Mouse (Mus musculus) kidney, adult 18-20 months (tissue): Measurements from ENCODE around the gene Fut7.

ENCODE experiments used
- DNase-seq: peaks from one replicate; pipeline ENCODE4 v3.0.0; 2021

The Fut7 gene

DNA sequence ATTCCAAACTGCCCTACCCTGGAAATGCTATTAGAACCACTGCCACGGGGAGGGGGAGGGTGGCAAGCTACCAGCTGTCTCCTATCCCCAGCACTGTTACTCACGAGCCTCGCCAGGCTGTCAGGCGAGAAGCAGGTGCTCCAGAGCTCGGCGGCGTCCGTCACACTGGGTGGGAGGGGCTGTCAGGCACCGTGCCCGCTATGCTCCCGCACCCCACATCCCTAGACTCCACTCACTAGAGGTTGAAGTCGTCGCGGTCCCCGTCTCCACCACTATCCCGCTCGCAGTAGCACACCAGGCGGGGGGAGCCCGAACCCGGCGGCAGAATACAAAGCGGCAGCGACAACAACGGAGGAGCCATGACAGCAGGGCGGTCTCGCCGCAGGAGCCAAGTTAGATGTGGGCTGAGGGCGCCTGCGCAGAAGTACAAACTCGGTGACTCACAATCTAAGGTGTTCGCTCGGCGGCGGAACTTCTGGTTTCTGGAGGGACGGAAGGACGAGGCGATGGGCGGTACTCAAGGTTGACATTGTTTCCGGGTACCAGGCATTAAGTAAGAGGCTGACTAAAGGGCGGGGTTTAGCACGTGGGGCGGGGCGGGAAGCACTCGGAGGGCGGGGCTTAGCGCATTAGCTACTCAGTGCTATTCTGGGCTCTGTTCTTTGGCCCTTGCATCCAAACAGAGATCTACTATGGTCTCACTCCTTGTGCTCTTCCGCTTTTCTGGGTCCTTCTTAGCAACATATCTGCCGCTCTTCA, 37.7 kb downstream of the Fut7 start, which contains the start of gene Paxx:
Gene Paxx, minus strand, starts transcription at position 544 of the 759 bp plus-strand sequence.
- peak; percentile 93 for DNase-seq

DNA sequence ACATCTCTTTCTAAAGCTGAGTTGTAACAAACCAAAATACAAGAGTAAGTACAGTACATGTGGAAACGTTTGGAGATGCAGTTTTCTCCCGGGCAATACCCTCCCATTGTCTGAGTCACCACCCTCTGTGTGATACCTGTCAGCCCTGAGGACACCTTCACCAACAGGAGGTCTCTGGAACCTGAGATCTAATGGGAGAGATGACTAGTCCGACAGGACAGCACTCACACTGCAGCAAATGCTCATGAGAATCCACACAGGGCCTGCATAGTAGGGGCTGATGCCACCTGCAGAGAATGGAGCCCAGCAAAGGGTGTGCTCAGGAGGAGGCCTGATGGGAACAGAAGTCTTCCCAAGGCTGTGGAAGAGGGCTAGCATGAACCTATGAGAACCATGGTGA, 38.3 kb downstream of the Fut7 start:
- DNase-seq = no peak

DNA sequence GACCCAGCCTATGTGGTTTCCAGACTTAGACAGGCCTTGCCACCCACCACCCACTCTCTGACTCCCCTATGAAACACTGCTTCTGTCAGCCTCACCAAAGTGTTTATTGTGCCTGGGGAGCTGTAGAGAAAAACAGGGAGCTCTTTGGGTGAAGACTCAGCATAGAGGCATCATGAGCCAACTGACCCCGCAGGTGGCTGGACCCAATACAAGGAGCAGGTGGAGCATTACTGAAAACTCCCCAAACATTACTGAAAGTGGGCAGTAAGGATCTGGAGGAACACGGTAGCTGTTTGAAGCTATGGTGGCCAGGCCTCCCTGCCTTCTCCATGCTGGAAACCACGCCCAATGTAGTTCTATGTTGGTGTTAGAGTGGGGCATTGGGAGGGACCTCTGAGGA, 40.6 kb downstream of the Fut7 start:
- no peak for DNase-seq

DNA sequence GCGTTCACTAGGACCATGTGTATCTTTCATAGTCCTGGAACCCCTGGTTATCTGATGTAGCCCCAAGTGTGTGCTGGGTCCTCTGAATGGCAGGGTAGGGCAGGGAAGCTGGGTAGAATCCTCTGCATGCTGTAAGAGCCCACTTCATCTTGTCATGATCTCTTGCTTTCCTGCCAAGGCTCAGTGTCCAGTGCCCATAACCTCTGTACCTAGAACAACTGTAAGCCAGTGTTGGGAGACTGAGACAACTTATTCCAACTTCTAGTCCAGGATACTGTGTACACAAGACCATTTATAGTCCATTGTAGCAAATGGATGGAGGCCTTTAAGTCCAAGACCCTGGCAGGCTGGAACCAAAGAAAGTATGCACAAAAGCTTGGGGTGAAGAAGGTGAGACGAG, 42.2 kb downstream of the Fut7 start:
- no peak for DNase-seq

DNA sequence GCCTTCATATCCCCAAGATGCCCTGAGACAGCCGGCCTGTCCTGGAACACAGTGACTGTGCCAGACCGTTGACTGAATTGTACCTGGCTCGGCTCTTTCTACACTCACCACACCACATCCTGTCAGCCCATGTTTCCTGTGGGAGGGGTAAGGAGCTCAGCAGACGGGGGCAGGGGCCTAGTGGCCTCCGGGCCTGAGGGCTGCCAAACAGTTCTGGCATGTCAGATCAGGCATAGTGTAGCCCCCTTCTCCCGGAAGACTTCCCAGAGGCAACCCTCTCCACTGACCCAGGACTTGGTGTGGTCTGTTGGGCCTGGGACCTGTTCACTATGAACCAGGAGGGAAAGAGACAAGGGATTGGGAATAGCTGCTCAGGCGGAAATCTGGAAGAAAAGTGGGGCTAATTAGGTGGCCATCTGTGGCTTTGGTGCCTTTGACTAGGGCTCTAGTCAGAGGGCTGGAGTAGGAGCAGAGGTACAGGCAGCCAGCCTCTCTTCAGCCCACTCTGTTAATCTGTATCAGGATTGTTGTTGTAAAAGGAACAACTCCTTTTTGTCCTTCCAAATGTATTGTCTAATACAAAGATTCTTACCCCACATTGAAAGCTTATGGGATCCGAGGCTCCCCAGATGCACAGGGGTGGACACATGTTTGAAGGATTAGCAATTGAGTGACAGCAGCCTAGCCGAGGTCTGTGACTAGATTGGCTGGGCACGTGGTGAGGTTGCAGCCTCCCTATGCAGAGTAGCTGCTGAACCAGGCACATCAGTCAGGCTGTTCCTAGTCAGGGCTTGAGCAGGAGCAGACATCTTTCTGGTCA, 43.0 kb downstream of the Fut7 start:
- no peak for DNase-seq

DNA sequence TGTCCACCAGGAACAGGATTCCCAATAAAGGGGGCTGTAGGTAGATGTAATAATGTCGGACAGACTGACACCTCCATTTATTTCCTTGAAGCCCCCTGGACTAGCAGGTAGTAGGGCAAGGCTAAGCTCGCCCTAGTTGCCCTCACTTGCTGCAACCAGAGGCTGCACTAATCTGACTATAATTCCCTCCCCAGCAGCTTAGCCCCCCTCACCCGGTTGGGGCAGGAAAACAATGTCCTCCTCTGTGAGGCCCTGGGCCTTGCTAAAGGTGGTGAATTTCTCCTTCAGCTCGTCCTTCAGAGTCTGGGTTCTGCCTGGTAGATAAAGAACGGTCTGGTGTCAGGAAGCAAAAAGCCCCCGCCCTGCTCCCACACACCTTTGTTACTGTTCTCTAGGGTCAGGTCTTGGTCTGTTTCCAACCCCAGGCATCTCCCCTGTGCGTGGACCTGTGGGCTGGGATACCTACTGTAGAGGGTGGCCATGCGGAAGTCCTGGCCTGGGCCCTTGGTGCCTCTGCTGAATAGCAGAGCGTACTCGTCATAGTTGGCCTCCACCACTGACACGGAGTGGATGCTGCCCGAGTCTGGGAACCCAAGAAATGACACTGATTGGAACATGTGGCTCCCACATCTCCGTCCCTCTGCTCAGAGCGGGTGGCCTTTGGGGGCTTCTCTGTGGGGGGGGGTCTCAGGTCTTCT, 44.7 kb downstream of the Fut7 start:
- DNase-seq = no peak

DNA sequence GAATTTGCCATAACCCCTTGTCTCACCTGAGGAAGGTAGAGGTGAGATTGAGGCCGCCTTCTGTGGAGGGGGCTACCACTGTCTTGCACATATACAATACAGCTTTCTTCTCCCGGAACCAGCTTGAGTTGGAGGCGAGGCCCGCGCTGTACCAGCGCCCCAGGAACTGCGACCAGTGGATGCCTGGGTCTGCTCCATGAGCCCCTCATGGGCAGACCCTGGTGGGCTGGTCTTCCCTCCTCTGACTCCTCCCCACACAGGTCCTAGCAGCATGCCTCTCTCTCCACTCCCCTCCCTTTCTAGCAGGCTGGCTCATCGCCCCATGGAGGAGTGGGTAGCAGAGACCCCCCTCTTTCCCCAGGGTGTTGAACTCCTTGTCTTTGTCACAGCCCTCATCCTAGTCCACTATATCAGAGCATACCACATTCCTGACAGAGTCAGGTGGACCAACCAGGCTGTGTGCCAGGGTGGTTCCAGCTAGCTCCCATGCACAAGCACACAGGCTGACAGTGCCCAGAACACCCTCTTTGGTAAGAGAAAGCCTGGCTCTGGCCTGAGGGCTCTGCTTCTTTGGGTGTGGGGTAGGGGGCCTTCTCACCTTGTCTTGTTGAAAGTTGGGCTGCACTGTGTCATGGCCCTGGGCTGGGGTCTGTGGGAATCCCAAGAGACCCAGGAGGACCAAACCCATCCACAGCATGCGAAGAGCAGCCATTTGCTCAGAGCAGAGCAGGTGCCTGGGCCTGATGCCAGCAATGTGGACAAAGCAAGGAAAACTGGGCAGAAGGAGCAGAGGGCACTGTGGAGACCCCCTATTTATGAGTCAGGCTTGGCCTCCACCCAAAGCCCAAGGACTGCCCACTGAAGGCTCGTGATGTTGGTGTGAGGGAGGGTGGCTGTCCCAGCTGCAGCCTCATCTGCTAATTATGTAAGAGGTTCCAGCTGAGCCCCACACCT, 46.2 kb downstream of the Fut7 start:
- peak; percentile 57 for DNase-seq

DNA sequence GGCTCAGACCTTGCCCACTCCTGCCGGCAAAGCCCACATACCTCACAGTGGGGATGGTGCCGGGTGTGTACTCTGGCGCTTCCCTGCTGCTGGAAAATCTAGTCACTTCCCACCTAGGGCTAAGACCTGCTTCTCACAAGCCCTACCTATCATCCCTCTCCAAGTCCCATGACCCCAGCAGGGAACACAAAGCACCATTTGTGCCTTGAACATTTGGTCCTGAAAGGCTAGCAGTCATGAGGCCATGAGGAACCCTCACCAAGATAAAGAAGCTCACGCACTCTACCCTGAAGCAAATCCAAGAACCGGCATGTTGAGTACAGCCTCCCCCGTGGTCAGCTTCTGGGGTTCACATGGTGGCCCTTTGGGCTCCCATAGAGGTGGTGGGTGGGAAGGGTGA, 46.9 kb downstream of the Fut7 start, which contains the start of gene Ptgds:
Gene Ptgds, minus strand, starts transcription at position 78 of the 400 bp plus-strand sequence.
- DNase-seq = no peak

DNA sequence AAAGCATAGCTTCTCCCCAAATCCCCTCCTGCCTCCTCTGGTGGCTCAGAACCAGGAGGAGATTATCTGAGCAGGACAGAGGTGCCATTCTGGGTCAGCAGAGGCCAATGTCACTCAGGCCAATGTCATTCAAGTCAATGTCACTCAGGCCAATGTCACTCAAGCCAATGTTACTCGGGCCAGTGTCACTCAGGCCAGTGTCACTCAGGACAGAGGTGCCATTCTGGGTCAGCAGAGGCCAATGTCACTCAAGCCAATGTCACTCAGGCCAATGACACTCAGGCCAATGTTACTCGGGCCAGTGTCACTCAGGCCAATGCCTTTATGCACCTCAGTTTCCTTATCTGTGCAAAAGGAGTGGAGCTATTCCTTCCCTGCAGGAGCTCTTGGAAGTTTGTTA, 49.5 kb downstream of the Fut7 start:
- no peak for DNase-seq
